Mouse (Mus musculus): Measurements from ENCODE around the gene Upf1. TPM values are rescaled to one million over a fixed set of nuclear protein-coding genes. Genes with fewer than 3 reads are reported as not detected.

The Upf1 gene
- polyA plus RNA-seq, 1 experiment from 2014 or later = 14.5 TPM

- no peak overlapping the region; the same call in 1 of the 2 replicates for H3K4me3 ChIP-seq
- peaks cover 88% of the 10 kb centered on the region for H3K36me3 ChIP-seq (replicated peaks)
- 74% methylated on average over 19 of the region's 19 CpGs for WGBS
Observed at GRCm38 (mm10) chr8:70331526-70331925, 21.6 kb downstream of the Upf1 start.

GRCm38 (mm10) chr8:70330741-70331364 is 22.2 kb downstream of the Upf1 start:
- H3K27ac ChIP-seq = peak overlapping the region; percentile 45
- peak; percentile 65 for DNase-seq (ENCODE audit: extremely low spot score, low spot score)
- peak overlapping the region; percentile 40 for H3K4me3 ChIP-seq
- H3K36me3 ChIP-seq (replicated peaks) = peaks cover 81% of the 10 kb centered on the region
- peaks cover 35% of the 10 kb centered on the region for H3K27me3 ChIP-seq (ENCODE audit: poor library complexity, severe bottlenecking)
- H3K4me1 ChIP-seq = peaks cover 45% of the 10 kb centered on the region
- 26% methylated on average over 53 of the region's 53 CpGs for WGBS
- no peaks in the 10 kb centered on the region for H3K9me3 ChIP-seq

More at GRCm38 (mm10) chr8:70331526-70331925, 21.6 kb downstream of the Upf1 start:
- Histone ChIP-seq H3K27me3 (ENCODE audit: poor library complexity, severe bottlenecking) (peaks cover 35% of the 10 kb centered on the region), H3K9me3 (no peaks in the 10 kb centered on the region), H3K4me1 (peaks cover 45% of the 10 kb centered on the region), H3K27ac (no peak overlapping the region)
- peak; percentile 31 for DNase-seq (ENCODE audit: extremely low spot score, low spot score)

GRCm38 (mm10) chr8:70329835-70330740 is 23.0 kb downstream of the Upf1 start:
- peaks cover 76% of the 10 kb centered on the region for H3K36me3 ChIP-seq (replicated peaks)
- no peaks in the 10 kb centered on the region for H3K9me3 ChIP-seq
- peak overlapping the region; percentile 45 for H3K27ac ChIP-seq
- H3K4me3 ChIP-seq = peak overlapping the region; percentile 40
- peaks cover 45% of the 10 kb centered on the region for H3K4me1 ChIP-seq
- 4% methylated on average over 45 of the region's 45 CpGs for WGBS
- DNase-seq (ENCODE audit: extremely low spot score, low spot score) = peak; percentile 53
- peaks cover 35% of the 10 kb centered on the region for H3K27me3 ChIP-seq (ENCODE audit: poor library complexity, severe bottlenecking)

GRCm38 (mm10) chr8:70329124-70329834 is 23.8 kb downstream of the Upf1 start, which contains the start of gene Gdf1:
Gene Gdf1, plus strand, starts transcription at chr8:70329817.
- H3K36me3 ChIP-seq (replicated peaks) = peaks cover 70% of the 10 kb centered on the region
- peaks cover 35% of the 10 kb centered on the region for H3K27me3 ChIP-seq (ENCODE audit: poor library complexity, severe bottlenecking)
- peaks cover 45% of the 10 kb centered on the region for H3K4me1 ChIP-seq
- peak within 1 kb of the TSS; percentile 45 for H3K27ac ChIP-seq
- WGBS = 22% methylated on average over 14 of the region's 14 CpGs
- no peaks in the 10 kb centered on the region for H3K9me3 ChIP-seq
- DNase-seq (ENCODE audit: extremely low spot score, low spot score) = no peak
- H3K4me3 ChIP-seq = peak within 1 kb of the TSS; percentile 40

- Histone ChIP-seq H3K9me3 (no peaks in the 10 kb centered on the region), H3K4me3 (no peak overlapping the region), H3K4me1 (peaks cover 41% of the 10 kb centered on the region), H3K36me3 (replicated peaks) (peaks cover 61% of the 10 kb centered on the region), H3K27ac (no peak overlapping the region), H3K27me3 (ENCODE audit: poor library complexity, severe bottlenecking) (peaks cover 35% of the 10 kb centered on the region)
- WGBS = 92% methylated on average over 6 of the region's 6 CpGs
- no peak for DNase-seq (ENCODE audit: extremely low spot score, low spot score)
Observed at GRCm38 (mm10) chr8:70327512-70327911, 25.6 kb downstream of the Upf1 start.

GRCm38 (mm10) chr8:70323716-70324115 is 29.4 kb downstream of the Upf1 start:
- no peak for DNase-seq (ENCODE audit: extremely low spot score, low spot score)
- WGBS = 93% methylated on average over 3 of the region's 3 CpGs
- Histone ChIP-seq H3K4me3 (no peak overlapping the region), H3K27me3 (ENCODE audit: poor library complexity, severe bottlenecking) (peaks cover 5% of the 10 kb centered on the region), H3K36me3 (replicated peaks) (peaks cover 41% of the 10 kb centered on the region), H3K27ac (no peak overlapping the region), H3K4me1 (0 out of 2 replicates have a peak, but pooled peaks cover 3% of the 10 kb centered on the region), H3K9me3 (no peaks in the 10 kb centered on the region)

- peak overlapping the region; percentile 58 for H3K4me3 ChIP-seq
- H3K36me3 ChIP-seq (replicated peaks) = peaks cover 22% of the 10 kb centered on the region
- no peaks in the 10 kb centered on the region for H3K9me3 ChIP-seq
- H3K4me1 ChIP-seq = peaks cover 39% of the 10 kb centered on the region
- peak overlapping the region; percentile 80 for H3K27ac ChIP-seq
- peaks cover 26% of the 10 kb centered on the region for H3K27me3 ChIP-seq (ENCODE audit: poor library complexity, severe bottlenecking)
- DNase-seq (ENCODE audit: extremely low spot score, low spot score) = no peak
- 86% methylated on average over 5 of the region's 5 CpGs for WGBS
Observed at GRCm38 (mm10) chr8:70317872-70318271, 35.2 kb downstream of the Upf1 start.

GRCm38 (mm10) chr8:70316511-70317504 is 36.3 kb downstream of the Upf1 start:
- H3K27ac ChIP-seq = peak overlapping the region; percentile 80
- H3K36me3 ChIP-seq (replicated peaks) = peaks cover 33% of the 10 kb centered on the region
- 9% methylated on average over 15 of the region's 15 CpGs for WGBS
- peak overlapping the region; percentile 58 for H3K4me3 ChIP-seq
- peaks cover 26% of the 10 kb centered on the region for H3K27me3 ChIP-seq (ENCODE audit: poor library complexity, severe bottlenecking)
- peak; percentile 86 for DNase-seq (ENCODE audit: extremely low spot score, low spot score)
- peaks cover 39% of the 10 kb centered on the region for H3K4me1 ChIP-seq
- no peaks in the 10 kb centered on the region for H3K9me3 ChIP-seq

- Histone ChIP-seq H3K9me3 (no peaks in the 10 kb centered on the region), H3K4me1 (peaks cover 39% of the 10 kb centered on the region), H3K27ac (peak within 1 kb of the TSS; percentile 80), H3K36me3 (replicated peaks) (peaks cover 42% of the 10 kb centered on the region), H3K4me3 (peak within 1 kb of the TSS; percentile 58), H3K27me3 (ENCODE audit: poor library complexity, severe bottlenecking) (peaks cover 26% of the 10 kb centered on the region)
- 2% methylated on average over 66 of the region's 66 CpGs for WGBS
- peak; percentile 67 for DNase-seq (ENCODE audit: extremely low spot score, low spot score)
Observed at GRCm38 (mm10) chr8:70315624-70316510, 37.2 kb downstream of the Upf1 start, which contains the start of gene Cers1. Gene Cers1, plus strand, starts transcription at chr8:70315775.

GRCm38 (mm10) chr8:70313399-70313798 is 39.7 kb downstream of the Upf1 start:
- peaks cover 55% of the 10 kb centered on the region for H3K36me3 ChIP-seq (replicated peaks)
- no peaks in the 10 kb centered on the region for H3K9me3 ChIP-seq
- H3K4me1 ChIP-seq = peaks cover 39% of the 10 kb centered on the region
- H3K27ac ChIP-seq = no peak overlapping the region
- 88% methylated on average over 2 of the region's 2 CpGs for WGBS
- no peak for DNase-seq (ENCODE audit: extremely low spot score, low spot score)
- peaks cover 26% of the 10 kb centered on the region for H3K27me3 ChIP-seq (ENCODE audit: poor library complexity, severe bottlenecking)
- no peak overlapping the region for H3K4me3 ChIP-seq

- WGBS = 38% methylated on average over 2 of the region's 2 CpGs
- Histone ChIP-seq H3K27ac (no peak overlapping the region), H3K27me3 (ENCODE audit: poor library complexity, severe bottlenecking) (peaks cover 8% of the 10 kb centered on the region; the same call in 1 of the 2 replicates), H3K9me3 (no peaks in the 10 kb centered on the region), H3K4me1 (no peaks in the 10 kb centered on the region), H3K36me3 (replicated peaks) (peaks cover 94% of the 10 kb centered on the region), H3K4me3 (no peak overlapping the region)
- no peak for DNase-seq (ENCODE audit: extremely low spot score, low spot score)
Observed at GRCm38 (mm10) chr8:70309311-70309710, 43.8 kb downstream of the Upf1 start.

Data from forebrain, embryonic 10.5 days (tissue).